Mouse (Mus musculus) olfactory bulb, adult 2 months (tissue): ENCODE results near the gene Lce1a1. TPM values are rescaled to one million over a fixed set of nuclear protein-coding genes. Genes with fewer than 3 reads are reported as not detected.
"Not testable (repeated sequence)": the region's sequence is repeated elsewhere in the genome, so short reads cannot be mapped to it uniquely, and the experiment has no call there.

Experiments used
- H3K27ac ChIP-seq: fragments of 200-500 bp; 2 replicates; pipeline ENCODE4 v1.5.1; 2012; ENCODE audit warnings: low read depth, low read length; ENCODE audit not compliant: insufficient read depth
- H3K4me1 ChIP-seq: fragments of 200-500 bp; 2 replicates; pipeline ENCODE4 v1.6.1; 2012; ENCODE audit warnings: low read length; ENCODE audit not compliant: control insufficient read depth, insufficient read depth
- H3K4me3 ChIP-seq: fragments of 200-500 bp; 2 replicates; pipeline ENCODE4 v1.5.1; 2012; ENCODE audit warnings: mild to moderate bottlenecking, low read depth, low read length, moderate library complexity; ENCODE audit not compliant: insufficient read depth
- CTCF ChIP-seq: fragments of 200-500 bp; IDR thresholded peaks from 2 replicates; pipeline ENCODE4 v1.5.1; 2012; ENCODE audit warnings: low read depth, mild to moderate bottlenecking, low read length, moderate library complexity; ENCODE audit not compliant: insufficient read depth
- POLR2A ChIP-seq: fragments of 200-500 bp; IDR thresholded peaks from 2 replicates; pipeline ENCODE4 v1.6.1; 2012; ENCODE audit warnings: mild to moderate bottlenecking, low read depth, low read length, moderate library complexity; ENCODE audit not compliant: insufficient read depth
- WGBS: fragments of 180-500 bp; shearing (Covaris S2); methylation state at CpG from one replicate; pipeline ENCODE4 v1.1.7; 2018; 5-methylcytosine and 5-hydroxymethylcytosine counted together
- polyA plus RNA-seq: library from polyadenylated mRNA; stranded (reverse); fragments of >200 nt; gene quantifications from 2 replicates; pipeline ENCODE4 v1.2.4, GENCODE M21; 2012; ENCODE audit warnings: low replicate concordance; ENCODE audit not compliant: missing spikeins, insufficient read depth, insufficient read length

The Lce1a1 gene
- not detected in 2 replicates for polyA plus RNA-seq

- 89% methylated on average over 1 of the region's 1 CpGs for WGBS
- no peak for TF ChIP-seq CTCF
- no peak for TF ChIP-seq POLR2A
- Histone ChIP-seq H3K27ac (no peak within 1 kb of the TSS), H3K4me3 (no peak within 1 kb of the TSS), H3K4me1 (no peaks in the 10 kb centered on the region)
These were observed at the start of gene Lce1a1 for GRCm38 (mm10) chr3:92648207-92648606. Gene Lce1a1, minus strand, starts transcription at chr3:92648307.

DNA sequence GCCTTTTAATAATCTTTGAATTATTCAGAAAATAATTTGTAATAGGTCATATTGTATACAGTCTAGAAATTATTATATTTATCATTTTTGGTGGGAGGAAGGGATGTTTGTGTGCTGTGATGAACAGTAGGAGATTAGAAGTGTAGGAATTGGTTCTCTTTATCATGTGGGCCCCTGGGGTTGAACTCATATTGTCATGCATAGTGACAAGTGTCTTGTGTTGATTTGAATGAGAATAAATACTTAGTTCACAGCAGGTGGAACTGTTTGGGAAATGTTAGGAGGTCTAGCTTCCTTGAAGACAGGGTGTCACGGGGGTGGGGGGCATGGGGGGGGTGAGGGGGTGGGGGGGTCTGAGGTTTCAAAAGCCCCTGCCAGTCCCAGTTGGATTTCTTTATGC, 46.5 kb upstream of the Lce1a1 start:
- WGBS, result 23% methylated on average over 1 of the region's 1 CpGs
- TF ChIP-seq POLR2A (no peak), CTCF (no peak)
- Histone ChIP-seq H3K27ac (no peak overlapping the region), H3K4me1 (no peaks in the 10 kb centered on the region), H3K4me3 (no peak overlapping the region)

GRCm38 (mm10) chr3:92691688-92692087, 43.6 kb upstream of the Lce1a1 start:
- no peak overlapping the region for H3K27ac ChIP-seq
- H3K4me1 ChIP-seq, result no peaks in the 10 kb centered on the region
- H3K4me3 ChIP-seq, result no peak overlapping the region
- TF ChIP-seq CTCF, result no peak
- no peak for TF ChIP-seq POLR2A

- not testable (repeated sequence) for H3K27ac ChIP-seq, H3K4me3 ChIP-seq, H3K4me1 ChIP-seq
- 85% methylated on average over 16 of the region's 16 CpGs for WGBS
These were observed 41.0 kb upstream of the Lce1a1 start for GRCm38 (mm10) chr3:92689154-92689553.

- no peak within 1 kb of the TSS for H3K4me3 ChIP-seq
- TF ChIP-seq POLR2A (no peak), CTCF (no peak)
- no peak within 1 kb of the TSS for H3K27ac ChIP-seq
- no peaks in the 10 kb centered on the region for H3K4me1 ChIP-seq
- WGBS, result 79% methylated on average over 2 of the region's 2 CpGs
These were observed 39.0 kb upstream of the Lce1a1 start, which contains the start of gene Lce1d for GRCm38 (mm10) chr3:92687110-92687509. Gene Lce1d, minus strand, starts transcription at chr3:92687210.

DNA sequence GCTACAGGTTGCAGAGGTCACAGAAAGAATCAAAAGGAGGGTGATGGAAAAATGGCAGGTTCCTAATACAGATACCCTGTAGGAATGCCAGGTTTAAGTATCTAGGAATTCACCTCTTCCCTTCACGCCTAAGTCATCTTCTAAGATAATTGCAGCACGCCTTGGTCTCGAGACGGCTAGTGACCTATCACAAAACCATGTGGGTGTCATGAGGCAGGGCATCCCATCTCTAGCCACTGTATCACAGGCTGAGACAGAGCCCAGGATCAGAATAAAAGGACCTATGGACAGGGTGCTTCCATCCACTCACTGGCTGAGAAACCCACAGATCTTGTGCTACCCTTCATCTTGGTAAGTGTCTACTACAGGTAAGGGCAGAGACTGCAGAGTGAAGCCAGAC, 30.8 kb upstream of the Lce1a1 start, which contains the start of gene Lce1c:
TSS of gene Lce1c (plus strand) at position 301 of the 400 bp plus-strand sequence.
- 92% methylated on average over 4 of the region's 4 CpGs for WGBS
- Histone ChIP-seq H3K4me1 (no peaks in the 10 kb centered on the region), H3K27ac (no peak within 1 kb of the TSS), H3K4me3 (no peak within 1 kb of the TSS)
- TF ChIP-seq CTCF (no peak), POLR2A (no peak)

- TF ChIP-seq CTCF (no peak), POLR2A (no peak)
- H3K4me1 ChIP-seq, result no peaks in the 10 kb centered on the region
- no peak within 1 kb of the TSS for H3K27ac ChIP-seq
- H3K4me3 ChIP-seq, result no peak within 1 kb of the TSS
These were observed 22.1 kb upstream of the Lce1a1 start, which contains the start of gene Lce1a2 for GRCm38 (mm10) chr3:92670215-92670614. Gene Lce1a2, minus strand, starts transcription at chr3:92670315.

GRCm38 (mm10) chr3:92656826-92657225, 8.7 kb upstream of the Lce1a1 start, which contains the start of gene Lce1b:
Gene Lce1b, minus strand, starts transcription at chr3:92656926.
- no peak for TF ChIP-seq CTCF
- no peak within 1 kb of the TSS for H3K27ac ChIP-seq
- H3K4me1 ChIP-seq, result no peaks in the 10 kb centered on the region
- no peak within 1 kb of the TSS for H3K4me3 ChIP-seq

GRCm38 (mm10) chr3:92639854-92640253, 8.3 kb downstream of the Lce1a1 start:
- Histone ChIP-seq H3K27ac (no peak overlapping the region), H3K4me3 (no peak overlapping the region), H3K4me1 (no peaks in the 10 kb centered on the region)
- WGBS, result 97% methylated on average over 15 of the region's 15 CpGs
- TF ChIP-seq CTCF (no peak), POLR2A (no peak)

- no peak overlapping the region for H3K4me3 ChIP-seq
- TF ChIP-seq POLR2A (no peak), CTCF (no peak)
- no peaks in the 10 kb centered on the region for H3K4me1 ChIP-seq
- no peak overlapping the region for H3K27ac ChIP-seq
- 58% methylated on average over 3 of the region's 3 CpGs for WGBS
These were observed 9.5 kb downstream of the Lce1a1 start for GRCm38 (mm10) chr3:92638653-92638991.
